Mouse (Mus musculus): ENCODE data around the gene Frmd7. TPM values are rescaled to one million over a fixed set of nuclear protein-coding genes. Genes with fewer than 3 reads are reported as not detected.

Gene Frmd7
- polyA plus RNA-seq, 1 experiment: not detected

GRCm38 (mm10) chrX:50969907-50970306, 27.4 kb upstream of the Frmd7 start:
- no peak for TF ChIP-seq MYOG (IDR thresholded peaks at IDR 0.05; ENCODE audit: control insufficient read depth, extremely low read depth, insufficient read length)
- no peak for TF ChIP-seq CEBPB (IDR thresholded peaks at IDR 0.05; ENCODE audit: low read depth)
- TF ChIP-seq FOSL1 (IDR thresholded peaks at IDR 0.05; ENCODE audit: insufficient read depth, low read length, poor library complexity, severe bottlenecking): no peak
- no peak for TF ChIP-seq MAX (IDR thresholded peaks at IDR 0.05)
- TF ChIP-seq CTCF (IDR thresholded peaks at IDR 0.05; ENCODE audit: control insufficient read depth, insufficient read depth, insufficient read length): no peak
- TF ChIP-seq MYOD1 (IDR thresholded peaks at IDR 0.05; ENCODE audit: control insufficient read depth, insufficient read length, low read depth): no peak
- TF ChIP-seq USF1 (IDR thresholded peaks at IDR 0.05; ENCODE audit: low read depth): no peak
- Histone ChIP-seq H3K27me3 (ENCODE audit: control insufficient read depth, insufficient read depth, insufficient read length) (no peaks in the 10 kb centered on the region), H3ac (ENCODE audit: control insufficient read depth, insufficient read length, low read depth) (no peak overlapping the region), H3K79me3 (ENCODE audit: low read depth) (no peaks in the 10 kb centered on the region), H3K36me3 (ENCODE audit: control insufficient read depth, insufficient read depth) (no peaks in the 10 kb centered on the region), H3K4me3 (ENCODE audit: insufficient read depth, poor library complexity, severe bottlenecking) (no peak overlapping the region), H3K79me2 (ENCODE audit: control insufficient read depth, insufficient read depth) (no peaks in the 10 kb centered on the region)

GRCm38 (mm10) chrX:50968157-50968932, 25.8 kb upstream of the Frmd7 start:
- TF ChIP-seq CEBPB (IDR thresholded peaks at IDR 0.05; ENCODE audit: low read depth) (no peak), FOSL1 (IDR thresholded peaks at IDR 0.05; ENCODE audit: insufficient read depth, low read length, poor library complexity, severe bottlenecking) (no peak)
- Histone ChIP-seq H3K36me3 (ENCODE audit: control insufficient read depth, insufficient read depth) (no peaks in the 10 kb centered on the region), H3K79me3 (ENCODE audit: low read depth) (no peaks in the 10 kb centered on the region), H3ac (ENCODE audit: control insufficient read depth, insufficient read length, low read depth) (no peak overlapping the region), H3K4me3 (ENCODE audit: insufficient read depth, poor library complexity, severe bottlenecking) (no peak overlapping the region), H3K79me2 (ENCODE audit: control insufficient read depth, insufficient read depth) (no peaks in the 10 kb centered on the region), H3K27me3 (ENCODE audit: control insufficient read depth, insufficient read depth, insufficient read length) (no peaks in the 10 kb centered on the region)

GRCm38 (mm10) chrX:50965157-50965556, 22.6 kb upstream of the Frmd7 start:
- Histone ChIP-seq H3K36me3 (ENCODE audit: control insufficient read depth, insufficient read depth) (no peaks in the 10 kb centered on the region), H3K4me3 (ENCODE audit: insufficient read depth, poor library complexity, severe bottlenecking) (no peak overlapping the region), H3K27me3 (ENCODE audit: control insufficient read depth, insufficient read depth, insufficient read length) (no peaks in the 10 kb centered on the region), H3K79me2 (ENCODE audit: control insufficient read depth, insufficient read depth) (no peaks in the 10 kb centered on the region), H3ac (ENCODE audit: control insufficient read depth, insufficient read length, low read depth) (no peak overlapping the region), H3K79me3 (ENCODE audit: low read depth) (no peaks in the 10 kb centered on the region)
- no peak for TF ChIP-seq CEBPB (IDR thresholded peaks at IDR 0.05; ENCODE audit: low read depth)
- TF ChIP-seq CTCF (IDR thresholded peaks at IDR 0.05; ENCODE audit: control insufficient read depth, insufficient read depth, insufficient read length): no peak
- no peak for TF ChIP-seq MAX (IDR thresholded peaks at IDR 0.05)
- TF ChIP-seq MYOG (IDR thresholded peaks at IDR 0.05; ENCODE audit: control insufficient read depth, extremely low read depth, insufficient read length): no peak
- TF ChIP-seq FOSL1 (IDR thresholded peaks at IDR 0.05; ENCODE audit: insufficient read depth, low read length, poor library complexity, severe bottlenecking): no peak
- no peak for TF ChIP-seq MYOD1 (IDR thresholded peaks at IDR 0.05; ENCODE audit: control insufficient read depth, insufficient read length, low read depth)
- TF ChIP-seq USF1 (IDR thresholded peaks at IDR 0.05; ENCODE audit: low read depth): no peak

GRCm38 (mm10) chrX:50962955-50963354, 20.4 kb upstream of the Frmd7 start:
- no peaks in the 10 kb centered on the region for H3K36me3 ChIP-seq (ENCODE audit: control insufficient read depth, insufficient read depth)
- H3K4me3 ChIP-seq (ENCODE audit: insufficient read depth, poor library complexity, severe bottlenecking): no peak overlapping the region
- no peaks in the 10 kb centered on the region for H3K27me3 ChIP-seq (ENCODE audit: control insufficient read depth, insufficient read depth, insufficient read length)
- H3ac ChIP-seq (ENCODE audit: control insufficient read depth, insufficient read length, low read depth): no peak overlapping the region
- H3K79me2 ChIP-seq (ENCODE audit: control insufficient read depth, insufficient read depth): no peaks in the 10 kb centered on the region
- no peaks in the 10 kb centered on the region for H3K79me3 ChIP-seq (ENCODE audit: low read depth)
- no peak for TF ChIP-seq CTCF (IDR thresholded peaks at IDR 0.05; ENCODE audit: control insufficient read depth, insufficient read depth, insufficient read length)
- TF ChIP-seq CEBPB (IDR thresholded peaks at IDR 0.05; ENCODE audit: low read depth): no peak
- TF ChIP-seq MYOD1 (IDR thresholded peaks at IDR 0.05; ENCODE audit: control insufficient read depth, insufficient read length, low read depth): no peak
- TF ChIP-seq FOSL1 (IDR thresholded peaks at IDR 0.05; ENCODE audit: insufficient read depth, low read length, poor library complexity, severe bottlenecking): no peak
- no peak for TF ChIP-seq MAX (IDR thresholded peaks at IDR 0.05)
- no peak for TF ChIP-seq USF1 (IDR thresholded peaks at IDR 0.05; ENCODE audit: low read depth)
- no peak for TF ChIP-seq MYOG (IDR thresholded peaks at IDR 0.05; ENCODE audit: control insufficient read depth, extremely low read depth, insufficient read length)

- TF ChIP-seq CTCF (IDR thresholded peaks at IDR 0.05; ENCODE audit: control insufficient read depth, insufficient read depth, insufficient read length) (no peak), MYOG (IDR thresholded peaks at IDR 0.05; ENCODE audit: control insufficient read depth, extremely low read depth, insufficient read length) (no peak), MAX (IDR thresholded peaks at IDR 0.05) (no peak), CEBPB (IDR thresholded peaks at IDR 0.05; ENCODE audit: low read depth) (no peak), FOSL1 (IDR thresholded peaks at IDR 0.05; ENCODE audit: insufficient read depth, low read length, poor library complexity, severe bottlenecking) (no peak), USF1 (IDR thresholded peaks at IDR 0.05; ENCODE audit: low read depth) (no peak), MYOD1 (IDR thresholded peaks at IDR 0.05; ENCODE audit: control insufficient read depth, insufficient read length, low read depth) (no peak)
- Histone ChIP-seq H3K79me2 (ENCODE audit: control insufficient read depth, insufficient read depth) (no peaks in the 10 kb centered on the region), H3K4me3 (ENCODE audit: insufficient read depth, poor library complexity, severe bottlenecking) (no peak overlapping the region), H3K36me3 (ENCODE audit: control insufficient read depth, insufficient read depth) (no peaks in the 10 kb centered on the region), H3ac (ENCODE audit: control insufficient read depth, insufficient read length, low read depth) (no peak overlapping the region), H3K79me3 (ENCODE audit: low read depth) (no peaks in the 10 kb centered on the region), H3K27me3 (ENCODE audit: control insufficient read depth, insufficient read depth, insufficient read length) (no peaks in the 10 kb centered on the region)
Measured at GRCm38 (mm10) chrX:50948633-50949032, 6.1 kb upstream of the Frmd7 start.

GRCm38 (mm10) chrX:50948116-50948515, 5.6 kb upstream of the Frmd7 start:
- H3K79me2 ChIP-seq (ENCODE audit: control insufficient read depth, insufficient read depth): no peaks in the 10 kb centered on the region
- no peaks in the 10 kb centered on the region for H3K27me3 ChIP-seq (ENCODE audit: control insufficient read depth, insufficient read depth, insufficient read length)
- H3K79me3 ChIP-seq (ENCODE audit: low read depth): no peaks in the 10 kb centered on the region
- no peaks in the 10 kb centered on the region for H3K36me3 ChIP-seq (ENCODE audit: control insufficient read depth, insufficient read depth)
- no peak overlapping the region for H3ac ChIP-seq (ENCODE audit: control insufficient read depth, insufficient read length, low read depth)
- TF ChIP-seq MYOD1 (IDR thresholded peaks at IDR 0.05; ENCODE audit: control insufficient read depth, insufficient read length, low read depth) (no peak), MAX (IDR thresholded peaks at IDR 0.05) (no peak), CEBPB (IDR thresholded peaks at IDR 0.05; ENCODE audit: low read depth) (no peak), MYOG (IDR thresholded peaks at IDR 0.05; ENCODE audit: control insufficient read depth, extremely low read depth, insufficient read length) (no peak), CTCF (IDR thresholded peaks at IDR 0.05; ENCODE audit: control insufficient read depth, insufficient read depth, insufficient read length) (no peak), FOSL1 (IDR thresholded peaks at IDR 0.05; ENCODE audit: insufficient read depth, low read length, poor library complexity, severe bottlenecking) (no peak), USF1 (IDR thresholded peaks at IDR 0.05; ENCODE audit: low read depth) (no peak)
- no peak overlapping the region for H3K4me3 ChIP-seq (ENCODE audit: insufficient read depth, poor library complexity, severe bottlenecking)

All from C2C12 (cell line).